Mouse (Mus musculus): ENCODE data around the gene Ntmt1.

Gene Ntmt1

GRCm38 (mm10) chr2:30807648-30808295 lies at the start of gene Ntmt1:
Gene Ntmt1, plus strand, starts transcription at chr2:30807826.
- DNase-seq, result peak; percentile 94 to 97

GRCm38 (mm10) chr2:30758341-30759087 lies 49.1 kb upstream of the Ntmt1 start:
- peak; percentile 34 to 63 for DNase-seq

- DNase-seq, result no peak
These were observed 48.6 kb upstream of the Ntmt1 start for GRCm38 (mm10) chr2:30759088-30759374.

- no peak for DNase-seq
These were observed 48.2 kb upstream of the Ntmt1 start for GRCm38 (mm10) chr2:30759442-30759841.

- no peak for DNase-seq
These were observed 47.6 kb upstream of the Ntmt1 start for GRCm38 (mm10) chr2:30759858-30760547.

GRCm38 (mm10) chr2:30760706-30761105 lies 46.9 kb upstream of the Ntmt1 start:
- no peak for DNase-seq

- no peak for DNase-seq
These were observed 41.2 kb upstream of the Ntmt1 start for GRCm38 (mm10) chr2:30766446-30766845.

- no peak for DNase-seq
These were observed 39.9 kb upstream of the Ntmt1 start for GRCm38 (mm10) chr2:30767626-30768240.

- no peak for DNase-seq
These were observed 39.1 kb upstream of the Ntmt1 start for GRCm38 (mm10) chr2:30768529-30768928.

GRCm38 (mm10) chr2:30769187-30769586 lies 38.4 kb upstream of the Ntmt1 start:
- peak in 1 of 2 experiments; percentile 27 for DNase-seq

GRCm38 (mm10) chr2:30771368-30771805 lies 36.2 kb upstream of the Ntmt1 start:
- peak in 1 of 2 experiments; percentile 45 for DNase-seq

GRCm38 (mm10) chr2:30771806-30772460 lies 35.7 kb upstream of the Ntmt1 start:
- DNase-seq, result peak; percentile 73

- peak in 1 of 2 experiments; percentile 21 for DNase-seq
These were observed 34.9 kb upstream of the Ntmt1 start for GRCm38 (mm10) chr2:30772581-30773312.

GRCm38 (mm10) chr2:30773313-30774005 lies 34.2 kb upstream of the Ntmt1 start:
- DNase-seq, result peak in 1 of 2 experiments; percentile 25

- no peak for DNase-seq
These were observed 31.7 kb upstream of the Ntmt1 start for GRCm38 (mm10) chr2:30775955-30776354.

GRCm38 (mm10) chr2:30777266-30777665 lies 30.4 kb upstream of the Ntmt1 start:
- no peak for DNase-seq

GRCm38 (mm10) chr2:30778235-30778634 lies 29.4 kb upstream of the Ntmt1 start:
- no peak for DNase-seq

GRCm38 (mm10) chr2:30779241-30779640 lies 28.4 kb upstream of the Ntmt1 start:
- DNase-seq, result no peak

GRCm38 (mm10) chr2:30782312-30783290 lies 25.0 kb upstream of the Ntmt1 start:
- DNase-seq, result no peak

GRCm38 (mm10) chr2:30783346-30783745 lies 24.3 kb upstream of the Ntmt1 start:
- DNase-seq, result peak; percentile 63 to 78

All from cerebellum, postnatal 25 days (tissue).